Mouse (Mus musculus) liver, embryonic 14.5 days (tissue): ENCODE measurements around the gene Sbf1.

Source experiments
- CTCF ChIP-seq: IDR thresholded peaks from 2 replicates; pipeline ENCODE4 v1.5.1; 2016; ENCODE audit warnings: antibody characterized with exemption, low read depth, control low read depth
- EP300 ChIP-seq: IDR thresholded peaks from 2 replicates; pipeline ENCODE4 v1.6.1; 2016; ENCODE audit warnings: antibody characterized with exemption, low read depth

GRCm38 (mm10) chr15:89292795-89293194 is 22.3 kb downstream of the Sbf1 start:
- TF ChIP-seq CTCF (no peak), EP300 (no peak)
